Comparison of ENCODE assay signal across 9 mouse cellular contexts in genomic region chr11:22003341-22003981, GRCm38 (mm10). TPM values are rescaled to one million over a fixed set of nuclear protein-coding genes. Genes with fewer than 3 reads are reported as not detected.
DNase-seq lines count a peak whose midpoint lies in the region; ATAC-seq and TF ChIP-seq lines count a peak whose summit lies in the region.
"Had no signal": no experiment of that assay in that cellular context is flagged by ENCODE, and none has a peak within 500 bp of the region (broad histone marks: within the 10 kb centered on the region; RNA-seq: fewer than 3 reads in every experiment).

No protein-coding gene starts in this region.

- no peak overlapping the region for H3K4me3 ChIP-seq in kidney, adult 2 months (ENCODE audit: insufficient read depth, low read depth, low read length)
- no peak overlapping the region for H3K4me3 ChIP-seq in kidney, embryonic 16.5 days (ENCODE audit: low read length)
- no peak overlapping the region for H3K4me3 ChIP-seq in ES-E14 (ENCODE audit: insufficient read depth in 1 of 2, low read depth in 1 of 2, low read length in 2 of 2, poor library complexity in 1 of 2, severe bottlenecking in 1 of 2)
- peak overlapping the region; percentile 55 for H3K4me3 ChIP-seq in embryonic facial prominence, embryonic 14.5 days (ENCODE audit: low read depth, low read length)
- H3K4me3 ChIP-seq in hindbrain, embryonic 10.5 days: peak overlapping the region; percentile 70
- H3K4me3 ChIP-seq in liver, postnatal 0 days (ENCODE audit: low read depth, low read length): peak overlapping the region; percentile 54
- peak overlapping the region; percentile 14; the same call in 1 of the 2 replicates for H3K4me3 ChIP-seq in stomach, postnatal 0 days (ENCODE audit: low read depth, low read length)

- peak; percentile 23 for DNase-seq in kidney, adult 2 months
- DNase-seq in ES-E14 (ENCODE audit: low read depth, low spot score): peak; percentile 16
- no peak for DNase-seq in embryonic facial prominence, embryonic 14.5 days (ENCODE audit: low spot score)
- DNase-seq in hindbrain, embryonic 10.5 days (ENCODE audit: low spot score): peak; percentile 64
- peak; percentile 21 for DNase-seq in liver, postnatal 0 days
- peak; percentile 28 for DNase-seq in stomach, postnatal 0 days (ENCODE audit: low spot score)
- no peak for DNase-seq in layer of hippocampus, adult 11-12 months (ENCODE audit: low spot score)

- no peak for TF ChIP-seq EP300 in liver, postnatal 0 days (IDR thresholded peaks at IDR 0.05; ENCODE audit: low read depth)
- TF ChIP-seq EP300 in stomach, postnatal 0 days (optimal IDR thresholded peaks at IDR 0.05): no peak

- no peak overlapping the region for H3K27ac ChIP-seq in kidney, adult 2 months (ENCODE audit: insufficient read depth, low read depth, low read length)
- H3K27ac ChIP-seq in kidney, embryonic 16.5 days (ENCODE audit: low read length): no peak overlapping the region
- no peak overlapping the region for H3K27ac ChIP-seq in ES-E14 (ENCODE audit: insufficient read depth, low read depth, low read length, poor library complexity, severe bottlenecking)
- no peak overlapping the region for H3K27ac ChIP-seq in embryonic facial prominence, embryonic 14.5 days (replicated peaks; ENCODE audit: low read depth, low read length)
- H3K27ac ChIP-seq in hindbrain, embryonic 10.5 days: peak overlapping the region; percentile 86
- H3K27ac ChIP-seq in liver, postnatal 0 days (ENCODE audit: low read depth): no peak overlapping the region
- H3K27ac ChIP-seq in stomach, postnatal 0 days (replicated peaks): no peak overlapping the region

- no peaks in the 10 kb centered on the region; the same call in none of the 2 replicates for H3K36me3 ChIP-seq in kidney, adult 2 months (ENCODE audit: control insufficient read depth, insufficient read depth, low read length)
- H3K36me3 ChIP-seq in kidney, embryonic 16.5 days (ENCODE audit: insufficient read depth, low read length): no peaks in the 10 kb centered on the region
- no peaks in the 10 kb centered on the region for H3K36me3 ChIP-seq in ES-E14 (ENCODE audit: control insufficient read depth, insufficient read depth, low read length, poor library complexity, severe bottlenecking)
- no peaks in the 10 kb centered on the region for H3K36me3 ChIP-seq in embryonic facial prominence, embryonic 14.5 days (ENCODE audit: control insufficient read depth, insufficient read depth, low read length)
- no peaks in the 10 kb centered on the region for H3K36me3 ChIP-seq in hindbrain, embryonic 10.5 days
- no peaks in the 10 kb centered on the region for H3K36me3 ChIP-seq in liver, postnatal 0 days (replicated peaks; ENCODE audit: insufficient read depth, low read length)
- no peaks in the 10 kb centered on the region for H3K36me3 ChIP-seq in stomach, postnatal 0 days (ENCODE audit: control insufficient read depth, insufficient read depth, low read length)

- no peaks in the 10 kb centered on the region for H3K9me3 ChIP-seq in kidney, embryonic 16.5 days (ENCODE audit: low read length)
- no peaks in the 10 kb centered on the region for H3K9me3 ChIP-seq in ES-E14 (ENCODE audit: control insufficient read depth, insufficient read depth, low read depth, low read length)
- no peaks in the 10 kb centered on the region for H3K9me3 ChIP-seq in embryonic facial prominence, embryonic 14.5 days (ENCODE audit: control insufficient read depth, low read length)
- no peaks in the 10 kb centered on the region for H3K9me3 ChIP-seq in hindbrain, embryonic 10.5 days
- H3K9me3 ChIP-seq in liver, postnatal 0 days (ENCODE audit: low read length): no peaks in the 10 kb centered on the region
- no peaks in the 10 kb centered on the region for H3K9me3 ChIP-seq in stomach, postnatal 0 days (ENCODE audit: control insufficient read depth, low read length)

- no peak for TF ChIP-seq CTCF in kidney, adult 2 months (conservative IDR thresholded peaks at IDR 0.05; ENCODE audit: insufficient read depth, insufficient read length, low read depth, low read length)
- TF ChIP-seq CTCF in liver, postnatal 0 days (IDR thresholded peaks at IDR 0.05; ENCODE audit: low read depth): no peak
- no peak for TF ChIP-seq CTCF in stomach, postnatal 0 days (IDR thresholded peaks at IDR 0.05; ENCODE audit: low read depth)

- in situ Hi-C loops in ES-E14 (cut with MboI; ENCODE audit: low sequenced_read_pairs in 2 of 2, unreplicated experiment in 2 of 2): no loop called here

- H3K4me1 ChIP-seq in kidney, adult 2 months (ENCODE audit: control insufficient read depth, insufficient read depth, low read length): no peaks in the 10 kb centered on the region
- peaks cover 22% of the 10 kb centered on the region for H3K4me1 ChIP-seq in kidney, embryonic 16.5 days (ENCODE audit: insufficient read depth, low read length)
- H3K4me1 ChIP-seq in ES-E14 (ENCODE audit: control insufficient read depth in 2 of 2, insufficient read depth in 2 of 2, low read length in 2 of 2, poor library complexity in 1 of 2): peaks cover 0 to 6% of the 10 kb centered on the region in 2 experiments; a peak in 3 of 4 replicates
- peaks cover 7% of the 10 kb centered on the region; the same call in 1 of the 2 replicates for H3K4me1 ChIP-seq in embryonic facial prominence, embryonic 14.5 days (ENCODE audit: control insufficient read depth, insufficient read depth, low read length)
- peaks cover 68% of the 10 kb centered on the region for H3K4me1 ChIP-seq in hindbrain, embryonic 10.5 days (replicated peaks)
- H3K4me1 ChIP-seq in liver, postnatal 0 days (ENCODE audit: insufficient read depth): peaks cover 21% of the 10 kb centered on the region
- H3K4me1 ChIP-seq in stomach, postnatal 0 days (replicated peaks; ENCODE audit: control insufficient read depth, insufficient read depth): 0 out of 2 replicates have a peak, but pooled peaks cover 5% of the 10 kb centered on the region

- WGBS in kidney, adult 2 months: 9% methylated on average over 31 of the region's 31 CpGs
- WGBS in kidney, embryonic 16.5 days: under 1% methylated on average over 30 of the region's 31 CpGs
- 1% methylated on average over 30 of the region's 31 CpGs for WGBS in embryonic facial prominence, embryonic 14.5 days
- WGBS in hindbrain, embryonic 10.5 days: under 1% methylated on average over 31 of the region's 31 CpGs
- 1% methylated on average over 31 of the region's 31 CpGs for WGBS in liver, postnatal 0 days (ENCODE audit: insufficient replicate concordance)
- WGBS in stomach, postnatal 0 days: 6% methylated on average over 31 of the region's 31 CpGs

- no peak overlapping the region for H3K9ac ChIP-seq in kidney, embryonic 16.5 days (replicated peaks; ENCODE audit: low read length)
- no peak overlapping the region for H3K9ac ChIP-seq in ES-E14 (ENCODE audit: insufficient read depth, low read depth, low read length, poor library complexity, severe bottlenecking)
- H3K9ac ChIP-seq in embryonic facial prominence, embryonic 14.5 days (ENCODE audit: low read depth, low read length): peak overlapping the region; percentile 50
- no peak overlapping the region for H3K9ac ChIP-seq in liver, postnatal 0 days (replicated peaks)
- H3K9ac ChIP-seq in stomach, postnatal 0 days (ENCODE audit: low read length): no peak overlapping the region

- peaks cover 16% of the 10 kb centered on the region for H3K27me3 ChIP-seq in kidney, adult 2 months (replicated peaks; ENCODE audit: control insufficient read depth, insufficient read depth, low read length)
- H3K27me3 ChIP-seq in kidney, embryonic 16.5 days (ENCODE audit: insufficient read depth, low read length): peaks cover 97% of the 10 kb centered on the region
- H3K27me3 ChIP-seq in embryonic facial prominence, embryonic 14.5 days (replicated peaks; ENCODE audit: control insufficient read depth, insufficient read depth, low read length): peaks cover 86% of the 10 kb centered on the region
- H3K27me3 ChIP-seq in hindbrain, embryonic 10.5 days (ENCODE audit: insufficient read depth, poor library complexity, severe bottlenecking): peaks cover 100% of the 10 kb centered on the region
- H3K27me3 ChIP-seq in liver, postnatal 0 days (ENCODE audit: insufficient read depth, low read length): peaks cover 97% of the 10 kb centered on the region
- peaks cover 22% of the 10 kb centered on the region; the same call in 1 of the 2 replicates for H3K27me3 ChIP-seq in stomach, postnatal 0 days (ENCODE audit: control insufficient read depth, insufficient read depth, low read length)

- ATAC-seq in kidney, embryonic 16.5 days (ENCODE audit: low FRiP score, low TSS enrichment): no peak
- no peak for ATAC-seq in embryonic facial prominence, embryonic 14.5 days (ENCODE audit: low read depth)
- no peak for ATAC-seq in liver, postnatal 0 days
- no peak for ATAC-seq in stomach, postnatal 0 days (ENCODE audit: low FRiP score, low TSS enrichment)

- TF ChIP-seq POLR2A in kidney, adult 2 months (IDR thresholded peaks at IDR 0.05; ENCODE audit: low read depth, low read length): no peak

- no peak overlapping the region for H3K4me2 ChIP-seq in kidney, embryonic 16.5 days (replicated peaks; ENCODE audit: low read depth, low read length)
- peak overlapping the region; percentile 89 for H3K4me2 ChIP-seq in embryonic facial prominence, embryonic 14.5 days (ENCODE audit: low read depth, low read length)
- H3K4me2 ChIP-seq in liver, postnatal 0 days (ENCODE audit: low read depth, low read length): peak overlapping the region; percentile 82
- H3K4me2 ChIP-seq in stomach, postnatal 0 days (replicated peaks; ENCODE audit: low read depth): peak overlapping the region; percentile 82

TF ChIP-seq in ES-E14, 5 proteins besides CTCF, POLR2A, EP300 and RAD21:
- TF ChIP-seq ZNF384 (IDR thresholded peaks at IDR 0.05; ENCODE audit: low read depth, low read length): no peak
- TF ChIP-seq MAFK (IDR thresholded peaks at IDR 0.05; ENCODE audit: insufficient read depth, low read depth, low read length): no peak
- no peak for TF ChIP-seq HCFC1 (IDR thresholded peaks at IDR 0.05; ENCODE audit: borderline replicate concordance, insufficient read depth, low read length)
- TF ChIP-seq CHD2 (IDR thresholded peaks at IDR 0.05; ENCODE audit: low read depth, low read length): no peak
- TF ChIP-seq ZC3H11A (IDR thresholded peaks at IDR 0.05; ENCODE audit: borderline replicate concordance, low read depth, low read length): no peak

RNA-seq across cellular contexts. Expression of gene Otx1, which starts 0.8 kb away (rescaled TPM):
- polyA plus RNA-seq in kidney, adult 2 months (2012; rRNA removed): not detected in 2 replicates
- not detected in 2 replicates for polyA plus RNA-seq in kidney, embryonic 16.5 days (2015; fragmentation: Nextera tagmentation; extraction: Ambion mirVana)
- 0.05 TPM in 1 of 2 replicates, not detected in the other for total RNA-seq in ES-E14 (2012; rRNA removed)
- polyA plus RNA-seq in embryonic facial prominence, embryonic 14.5 days (2014; fragmentation: Nextera tagmentation; extraction: Ambion mirVana): 2.8 TPM in 2 replicates
- polyA plus RNA-seq in hindbrain, embryonic 10.5 days (2016; fragmentation: Nextera tagmentation; extraction: Ambion mirVana): 2.9 and 5.3 TPM in 2 replicates
- polyA plus RNA-seq in liver, postnatal 0 days (2015; fragmentation: Nextera tagmentation; extraction: Ambion mirVana): not detected in 2 replicates
- polyA plus RNA-seq in stomach, postnatal 0 days (2015; fragmentation: Nextera tagmentation; extraction: Ambion mirVana): 0.02 TPM in 1 of 2 replicates, not detected in the other
- total RNA-seq: gastrocnemius, postnatal 4 days had no signal

Comparison
In these comparisons a context has a peak if more than half of its experiments do, and no peak if none do; other contexts are left out.
1. DNase-seq: peak in kidney, adult 2 months (single experiment), ES-E14 (single experiment), hindbrain, embryonic 10.5 days (single experiment), liver, postnatal 0 days (single experiment) and stomach, postnatal 0 days (single experiment); none in embryonic facial prominence, embryonic 14.5 days (single experiment) and layer of hippocampus, adult 11-12 months (single experiment).
2. H3K4me3 ChIP-seq: peak in embryonic facial prominence, embryonic 14.5 days (single experiment), hindbrain, embryonic 10.5 days (single experiment), liver, postnatal 0 days (single experiment) and stomach, postnatal 0 days (single experiment); none in kidney, adult 2 months (single experiment), kidney, embryonic 16.5 days (single experiment) and ES-E14 (0 of 2).